Mouse (Mus musculus) stomach, embryonic 15.5 days (tissue): ENCODE measurements around the gene Fev. TPM values are rescaled to one million over a fixed set of nuclear protein-coding genes. Genes with fewer than 3 reads are reported as not detected.

ENCODE experiments used
- ATAC-seq: fragments of 200-750 bp; cut with Nextera tagmentation; 2 replicates; pipeline ENCODE4 v1.8.0; 2017; ENCODE audit warnings: low read depth, moderate number of reproducible peaks, moderate TSS enrichment; ENCODE audit not compliant: insufficient read depth, low FRiP score
- H3K27ac ChIP-seq: fragments of 300-500 bp; sonication (generic); 2 replicates; pipeline ENCODE4 v1.5.1; 2015; ENCODE audit warnings: mild to moderate bottlenecking, inconsistent platforms
- H3K27me3 ChIP-seq: fragments of 300-500 bp; sonication (generic); replicated peaks from 2 replicates; pipeline ENCODE4 v1.6.1; 2015; ENCODE audit warnings: inconsistent platforms
- H3K36me3 ChIP-seq: fragments of 300-500 bp; sonication (generic); 2 replicates; pipeline ENCODE4 v1.6.1; 2015; ENCODE audit warnings: inconsistent platforms
- H3K4me1 ChIP-seq: fragments of 300-500 bp; sonication (generic); 2 replicates; pipeline ENCODE4 v1.6.1; 2015; ENCODE audit warnings: inconsistent platforms
- H3K4me2 ChIP-seq: fragments of 300-500 bp; sonication (generic); 2 replicates; pipeline ENCODE4 v1.6.1; 2015; ENCODE audit warnings: mild to moderate bottlenecking, inconsistent platforms
- H3K4me3 ChIP-seq: fragments of 300-500 bp; sonication (generic); replicated peaks from 2 replicates; pipeline ENCODE4 v1.5.1; 2015; ENCODE audit warnings: inconsistent platforms
- H3K9ac ChIP-seq: fragments of 300-500 bp; sonication (generic); 2 replicates; pipeline ENCODE4 v1.6.1; 2015; ENCODE audit warnings: inconsistent platforms
- H3K9me3 ChIP-seq: fragments of 300-500 bp; sonication (generic); 2 replicates; pipeline ENCODE4 v1.6.1; 2016; ENCODE audit warnings: inconsistent platforms
- WGBS: fragments of 180-500 bp; shearing (Covaris S2); methylation state at CpG from one replicate; pipeline ENCODE4 v1.1.7; 2015; 5-methylcytosine and 5-hydroxymethylcytosine counted together
- polyA plus RNA-seq: library from polyadenylated mRNA; unstranded; fragments of >200 nt; fragmentation: Nextera tagmentation; extraction: Ambion mirVana; gene quantifications from 2 replicates; pipeline ENCODE4 v1.2.1, GENCODE M21; 2015

Gene Fev
- polyA plus RNA-seq, 1 experiment from 2014 or later: 1.6 TPM

GRCm38 (mm10) chr1:74893134-74893855 lies 8.1 kb upstream of the Fev start, which contains the start of gene Cryba2:
Gene Cryba2, minus strand, starts transcription at chr1:74893143.
- Histone ChIP-seq H3K4me2 (peak within 1 kb of the TSS; percentile 32), H3K4me3 (peak within 1 kb of the TSS; percentile 9; the same call in 1 of the 2 replicates)

GRCm38 (mm10) chr1:74892351-74893133 lies 7.3 kb upstream of the Fev start:
- H3K27ac ChIP-seq: no peak overlapping the region
- H3K9ac ChIP-seq: no peak overlapping the region
- peaks cover 76% of the 10 kb centered on the region for H3K27me3 ChIP-seq
- no peaks in the 10 kb centered on the region for H3K9me3 ChIP-seq
- H3K4me1 ChIP-seq: no peaks in the 10 kb centered on the region
- H3K4me2 ChIP-seq: peak overlapping the region; percentile 32
- no peak for ATAC-seq
- no peaks in the 10 kb centered on the region for H3K36me3 ChIP-seq
- WGBS: 4% methylated on average over 39 of the region's 39 CpGs
- peak overlapping the region; percentile 9; the same call in 1 of the 2 replicates for H3K4me3 ChIP-seq

More at GRCm38 (mm10) chr1:74893134-74893855, 8.1 kb upstream of the Fev start, which contains the start of gene Cryba2:
- 7% methylated on average over 25 of the region's 25 CpGs for WGBS
- Histone ChIP-seq H3K4me1 (0 out of 2 replicates have a peak, but pooled peaks cover 5% of the 10 kb centered on the region), H3K36me3 (no peaks in the 10 kb centered on the region), H3K27me3 (peaks cover 72% of the 10 kb centered on the region), H3K27ac (no peak within 1 kb of the TSS), H3K9me3 (no peaks in the 10 kb centered on the region), H3K9ac (no peak within 1 kb of the TSS)
- no peak for ATAC-seq

- 0% methylated on average over 2 of the region's 8 CpGs for WGBS
Measured at GRCm38 (mm10) chr1:74891513-74891912, 6.3 kb upstream of the Fev start.

GRCm38 (mm10) chr1:74884196-74885141 lies 750 bp downstream of the Fev start:
- ATAC-seq: no peak
- H3K4me3 ChIP-seq: peak overlapping the region; percentile 23
- no peaks in the 10 kb centered on the region for H3K36me3 ChIP-seq
- WGBS: 2% methylated on average over 57 of the region's 57 CpGs
- H3K27me3 ChIP-seq: peaks cover 83% of the 10 kb centered on the region
- no peak overlapping the region for H3K27ac ChIP-seq
- H3K4me2 ChIP-seq: peak overlapping the region; percentile 48
- H3K4me1 ChIP-seq: peaks cover 21% of the 10 kb centered on the region
- H3K9ac ChIP-seq: no peak overlapping the region
- no peaks in the 10 kb centered on the region for H3K9me3 ChIP-seq

More at GRCm38 (mm10) chr1:74891513-74891912, 6.3 kb upstream of the Fev start:
- H3K36me3 ChIP-seq: no peaks in the 10 kb centered on the region
- H3K9ac ChIP-seq: no peak overlapping the region
- no peak overlapping the region for H3K4me2 ChIP-seq
- H3K4me3 ChIP-seq: no peak overlapping the region
- no peak overlapping the region for H3K27ac ChIP-seq
- H3K4me1 ChIP-seq: no peaks in the 10 kb centered on the region
- peaks cover 79% of the 10 kb centered on the region for H3K27me3 ChIP-seq
- no peaks in the 10 kb centered on the region for H3K9me3 ChIP-seq
- ATAC-seq: no peak

- 13% methylated on average over 5 of the region's 5 CpGs for WGBS
- no peak overlapping the region for H3K9ac ChIP-seq
- H3K27me3 ChIP-seq: peaks cover 89% of the 10 kb centered on the region
- H3K4me3 ChIP-seq: no peak overlapping the region
- no peak for ATAC-seq
- peaks cover 21% of the 10 kb centered on the region for H3K4me1 ChIP-seq
- no peaks in the 10 kb centered on the region for H3K9me3 ChIP-seq
- H3K27ac ChIP-seq: no peak overlapping the region
- no peaks in the 10 kb centered on the region for H3K36me3 ChIP-seq
- H3K4me2 ChIP-seq: no peak overlapping the region
Measured at GRCm38 (mm10) chr1:74883441-74883840, 1.8 kb downstream of the Fev start.

- no peak for ATAC-seq
- H3K27ac ChIP-seq: no peak overlapping the region
- H3K27me3 ChIP-seq: peaks cover 90% of the 10 kb centered on the region
- H3K9ac ChIP-seq: no peak overlapping the region
- 4% methylated on average over 8 of the region's 8 CpGs for WGBS
- H3K4me2 ChIP-seq: peak overlapping the region; percentile 50
- H3K4me1 ChIP-seq: peaks cover 21% of the 10 kb centered on the region
- no peaks in the 10 kb centered on the region for H3K36me3 ChIP-seq
- H3K9me3 ChIP-seq: no peaks in the 10 kb centered on the region
- no peak overlapping the region; the same call in 1 of the 2 replicates for H3K4me3 ChIP-seq
Measured at GRCm38 (mm10) chr1:74882828-74883227, 2.4 kb downstream of the Fev start.

- peak overlapping the region; percentile 24 for H3K4me3 ChIP-seq
- H3K4me1 ChIP-seq: peaks cover 21% of the 10 kb centered on the region
- no peaks in the 10 kb centered on the region for H3K9me3 ChIP-seq
- H3K27ac ChIP-seq: no peak overlapping the region
- H3K27me3 ChIP-seq: peaks cover 95% of the 10 kb centered on the region
- H3K9ac ChIP-seq: no peak overlapping the region
- 1% methylated on average over 74 of the region's 74 CpGs for WGBS
- no peak for ATAC-seq
- H3K36me3 ChIP-seq: no peaks in the 10 kb centered on the region
- H3K4me2 ChIP-seq: peak overlapping the region; percentile 50
Measured at GRCm38 (mm10) chr1:74882055-74882734, 3.0 kb downstream of the Fev start.

- Histone ChIP-seq H3K9me3 (no peaks in the 10 kb centered on the region), H3K4me1 (peaks cover 21% of the 10 kb centered on the region), H3K27ac (no peak overlapping the region), H3K4me3 (0 out of 2 replicates have a peak overlapping the region, but pooled peaks have one; percentile 9), H3K9ac (no peak overlapping the region), H3K27me3 (peaks cover 82% of the 10 kb centered on the region), H3K36me3 (no peaks in the 10 kb centered on the region), H3K4me2 (peak overlapping the region; percentile 29; the same call in 1 of the 2 replicates)
- 2% methylated on average over 18 of the region's 18 CpGs for WGBS
- no peak for ATAC-seq
Measured at GRCm38 (mm10) chr1:74880785-74881360, 4.3 kb downstream of the Fev start.

- WGBS: 45% methylated on average over 3 of the region's 3 CpGs
- Histone ChIP-seq H3K4me2 (no peak overlapping the region), H3K4me3 (no peak overlapping the region), H3K27me3 (peaks cover 54% of the 10 kb centered on the region), H3K9ac (no peak overlapping the region), H3K27ac (no peak overlapping the region), H3K36me3 (no peaks in the 10 kb centered on the region), H3K9me3 (no peaks in the 10 kb centered on the region), H3K4me1 (peaks cover 4% of the 10 kb centered on the region)
- ATAC-seq: no peak
Measured at GRCm38 (mm10) chr1:74877199-74877598, 8.0 kb downstream of the Fev start.

- no peak for ATAC-seq
Measured at GRCm38 (mm10) chr1:74872218-74872617, 13.0 kb downstream of the Fev start.

More at GRCm38 (mm10) chr1:74872218-74872617, 13.0 kb downstream of the Fev start:
- H3K4me1 ChIP-seq: no peaks in the 10 kb centered on the region
- H3K27ac ChIP-seq: no peak overlapping the region
- 71% methylated on average over 2 of the region's 2 CpGs for WGBS
- no peaks in the 10 kb centered on the region for H3K36me3 ChIP-seq
- H3K4me3 ChIP-seq: no peak overlapping the region
- H3K27me3 ChIP-seq: 0 out of 2 replicates have a peak, but pooled peaks cover 9% of the 10 kb centered on the region
- H3K9me3 ChIP-seq: no peaks in the 10 kb centered on the region
- no peak overlapping the region for H3K4me2 ChIP-seq
- H3K9ac ChIP-seq: no peak overlapping the region
